Mouse (Mus musculus): ENCODE results near the gene Dus1l. TPM values are rescaled to one million over a fixed set of nuclear protein-coding genes. Genes with fewer than 3 reads are reported as not detected.
"Not testable (repeated sequence)": the region's sequence is repeated elsewhere in the genome, so short reads cannot be mapped to it uniquely, and the experiment has no call there.

Dus1l gene
- polyA plus RNA-seq, 1 experiment from 2014 or later: 49.0 TPM

DNA sequence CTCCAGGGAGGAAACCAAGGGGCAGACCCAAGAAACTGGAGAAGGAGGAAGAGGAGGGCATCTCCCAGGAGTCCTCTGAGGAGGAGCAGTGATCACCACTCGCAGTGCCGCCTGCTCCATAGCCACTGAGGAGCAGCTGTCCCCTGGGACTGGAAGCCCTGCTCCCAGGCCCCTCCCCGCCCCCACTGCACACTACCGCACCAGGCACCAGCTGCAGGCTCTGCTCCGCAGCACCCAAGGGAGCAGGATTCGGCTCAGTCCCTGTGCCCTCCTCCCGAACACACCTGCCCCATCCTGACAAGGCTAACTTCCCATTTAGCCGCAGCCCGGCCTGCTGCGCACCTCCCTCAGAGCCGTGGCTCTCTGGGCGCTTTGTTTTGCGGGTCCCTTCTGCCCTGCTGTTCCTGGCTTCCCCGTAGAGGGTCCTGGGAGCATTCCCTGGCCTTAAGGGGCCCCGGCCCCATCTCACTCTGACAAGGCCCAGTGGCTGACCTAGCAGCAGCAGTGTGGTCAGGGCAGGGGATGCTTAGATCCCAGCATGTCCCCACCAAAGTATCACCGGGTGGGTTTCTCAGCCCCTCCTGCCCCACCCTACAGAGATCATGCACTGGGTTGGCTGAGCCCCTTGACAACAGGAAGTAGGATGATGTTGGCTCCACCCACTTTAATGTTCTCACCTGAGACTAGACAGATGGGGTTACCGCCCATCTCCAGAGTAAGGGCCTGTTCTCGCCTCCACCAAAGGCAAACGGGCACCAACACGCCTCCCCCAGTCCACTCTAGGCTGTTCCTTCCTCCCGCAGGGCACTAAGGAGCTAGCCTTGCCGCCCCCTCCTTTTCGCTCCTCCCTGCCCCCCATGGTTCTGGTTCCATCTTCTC, 32.8 kb downstream of the Dus1l start:
- peaks cover 12% of the 10 kb centered on the region for H3K27me3 ChIP-seq
- H3K27ac ChIP-seq (replicated peaks); H3K9ac ChIP-seq; H3K4me3 ChIP-seq; H3K36me3 ChIP-seq; H3K9me3 ChIP-seq; H3K4me1 ChIP-seq (replicated peaks): not testable (repeated sequence)
- ATAC-seq (ENCODE audit: low read depth): peak; percentile 66; the same call in 1 of the 2 replicates
- H3K4me2 ChIP-seq: peak overlapping the region; percentile 22; the same call in 1 of the 2 replicates
- WGBS: 12% methylated on average over 9 of the region's 23 CpGs

DNA sequence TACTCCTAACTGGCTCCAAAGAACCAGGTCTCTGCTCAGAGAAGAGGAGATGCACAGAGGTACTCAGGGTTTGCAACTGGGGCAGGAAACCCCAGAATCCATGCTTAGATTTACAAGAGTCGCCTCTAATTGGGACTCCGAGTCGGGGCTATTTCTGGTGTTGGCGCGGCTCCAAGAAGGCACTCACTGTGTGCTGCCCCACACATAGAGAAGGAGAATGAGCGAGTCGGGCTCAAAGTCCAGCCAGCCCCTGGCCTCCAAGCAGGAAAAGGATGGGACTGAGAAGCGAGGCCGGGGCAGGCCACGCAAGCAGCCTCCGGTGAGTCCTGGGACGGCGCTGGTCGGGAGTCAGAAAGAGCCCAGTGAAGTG, 33.5 kb downstream of the Dus1l start, which contains the start of gene Hmga1b:
TSS of gene Hmga1b (plus strand) at position 123 of the 370 bp plus-strand sequence.
- not testable (repeated sequence) for H3K27ac ChIP-seq (replicated peaks); H3K36me3 ChIP-seq; H3K4me1 ChIP-seq (replicated peaks); H3K4me3 ChIP-seq
- WGBS: 19% methylated on average over 14 of the region's 14 CpGs
- peak; percentile 47; the same call in 1 of the 2 replicates for ATAC-seq (ENCODE audit: low read depth)
- Histone ChIP-seq H3K9ac (0 out of 2 replicates have a peak within 1 kb of the TSS, but pooled peaks have one; percentile 5), H3K4me2 (peak within 1 kb of the TSS; percentile 22; the same call in 1 of the 2 replicates), H3K9me3 (0 out of 2 replicates have a peak, but pooled peaks cover 15% of the 10 kb centered on the region), H3K27me3 (peaks cover 12% of the 10 kb centered on the region)

DNA sequence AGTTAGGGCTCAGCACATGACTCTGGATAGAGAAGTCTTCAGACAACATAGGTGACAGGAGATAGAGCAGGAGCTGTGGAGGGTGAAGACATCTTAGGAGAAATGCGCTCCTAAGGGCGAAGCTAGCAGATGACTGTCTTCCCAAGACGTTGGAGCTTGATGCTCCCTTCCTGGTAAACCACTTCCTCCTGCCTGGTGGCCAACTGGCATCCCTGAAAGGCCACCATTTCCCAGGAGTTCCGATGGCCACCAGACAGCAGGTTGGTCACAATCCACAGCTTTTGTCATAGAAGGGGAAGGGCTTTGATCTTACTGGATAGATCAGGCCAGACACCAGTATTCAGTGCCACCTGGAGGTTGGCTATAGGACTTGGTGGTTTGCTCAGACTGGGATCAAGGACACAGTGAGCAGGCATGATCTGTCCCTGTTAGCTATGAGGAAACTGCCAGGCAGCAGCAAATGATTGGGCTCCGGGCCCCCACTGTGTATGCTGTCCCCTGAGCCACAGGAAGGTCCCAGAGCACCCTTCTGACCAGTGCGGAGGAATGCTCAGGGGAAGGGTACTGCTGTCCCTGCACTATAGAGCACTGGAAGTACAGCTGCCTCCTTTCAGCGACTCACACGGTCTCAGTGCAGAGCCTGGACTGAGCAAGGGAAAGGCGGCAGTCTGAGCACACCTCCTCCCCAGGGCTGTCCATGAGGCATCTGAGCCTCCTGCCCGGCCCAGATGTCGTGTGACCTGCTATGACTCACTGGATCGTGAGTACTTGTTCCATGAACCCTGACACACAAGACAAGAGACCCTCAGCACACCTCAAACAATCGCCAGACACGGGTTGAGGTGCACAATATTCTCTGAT, 34.2 kb downstream of the Dus1l start:
- H3K4me3 ChIP-seq: no peak overlapping the region
- H3K27ac ChIP-seq (replicated peaks): no peak overlapping the region
- H3K9ac ChIP-seq: 0 out of 2 replicates have a peak overlapping the region, but pooled peaks have one; percentile 5
- 72% methylated on average over 14 of the region's 14 CpGs for WGBS
- peaks cover 12% of the 10 kb centered on the region for H3K27me3 ChIP-seq
- no peaks in the 10 kb centered on the region for H3K4me1 ChIP-seq (replicated peaks)
- no peaks in the 10 kb centered on the region for H3K36me3 ChIP-seq
- no peak for ATAC-seq (ENCODE audit: low read depth)
- no peak overlapping the region for H3K4me2 ChIP-seq
- 0 out of 2 replicates have a peak, but pooled peaks cover 16% of the 10 kb centered on the region for H3K9me3 ChIP-seq

DNA sequence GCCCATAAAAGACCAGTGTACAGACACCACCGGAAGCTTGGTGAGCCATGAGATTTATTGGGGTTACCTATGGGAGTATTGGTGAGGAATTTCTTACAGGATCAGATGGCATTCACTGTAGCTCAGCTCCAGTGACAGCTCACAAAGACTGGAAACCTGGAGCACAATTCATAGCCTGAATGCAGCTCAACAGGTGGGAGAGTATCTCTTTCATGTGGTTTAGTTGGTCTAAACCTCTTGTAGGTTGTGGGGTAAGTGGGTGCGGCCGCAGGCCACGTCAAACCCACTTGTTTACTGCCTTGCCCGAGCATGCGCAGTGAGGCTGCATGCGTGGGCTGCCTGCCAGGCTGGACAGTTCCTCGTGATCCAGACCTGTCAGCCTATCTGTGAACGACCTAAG, 36.0 kb downstream of the Dus1l start:
- Histone ChIP-seq H3K9ac (no peak overlapping the region), H3K27me3 (peaks cover 12% of the 10 kb centered on the region), H3K4me1 (replicated peaks) (no peaks in the 10 kb centered on the region), H3K27ac (replicated peaks) (no peak overlapping the region), H3K4me2 (no peak overlapping the region), H3K36me3 (no peaks in the 10 kb centered on the region), H3K9me3 (0 out of 2 replicates have a peak, but pooled peaks cover 16% of the 10 kb centered on the region), H3K4me3 (no peak overlapping the region)
- ATAC-seq (ENCODE audit: low read depth): no peak
- WGBS: 90% methylated on average over 9 of the region's 9 CpGs

DNA sequence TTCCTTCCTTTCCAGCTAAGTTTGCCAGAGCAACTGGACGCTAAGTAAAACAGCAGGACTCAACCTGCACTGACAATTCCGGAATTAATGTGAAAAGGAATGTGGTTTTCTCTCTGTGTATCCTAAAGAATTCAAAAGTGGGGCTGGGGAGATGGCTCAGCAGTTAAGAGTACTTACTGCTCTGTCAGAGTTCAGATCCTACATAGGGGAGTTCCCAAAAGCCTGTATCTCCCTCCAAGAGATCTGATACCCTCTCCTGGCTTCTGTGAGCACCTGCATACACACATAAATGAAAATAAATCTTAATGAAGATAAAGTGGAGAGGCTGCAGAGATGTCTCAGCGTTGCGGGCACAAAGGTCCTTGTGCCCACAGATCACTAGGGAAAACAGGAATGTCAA, 44.6 kb downstream of the Dus1l start:
- no peak overlapping the region for H3K4me3 ChIP-seq
- H3K4me1 ChIP-seq (replicated peaks): no peaks in the 10 kb centered on the region
- H3K36me3 ChIP-seq: no peaks in the 10 kb centered on the region
- no peaks in the 10 kb centered on the region for H3K27me3 ChIP-seq
- no peak for ATAC-seq (ENCODE audit: low read depth)
- 74% methylated on average over 4 of the region's 4 CpGs for WGBS
- no peaks in the 10 kb centered on the region for H3K9me3 ChIP-seq
- no peak overlapping the region for H3K4me2 ChIP-seq
- no peak overlapping the region for H3K9ac ChIP-seq
- no peak overlapping the region for H3K27ac ChIP-seq (replicated peaks)

DNA sequence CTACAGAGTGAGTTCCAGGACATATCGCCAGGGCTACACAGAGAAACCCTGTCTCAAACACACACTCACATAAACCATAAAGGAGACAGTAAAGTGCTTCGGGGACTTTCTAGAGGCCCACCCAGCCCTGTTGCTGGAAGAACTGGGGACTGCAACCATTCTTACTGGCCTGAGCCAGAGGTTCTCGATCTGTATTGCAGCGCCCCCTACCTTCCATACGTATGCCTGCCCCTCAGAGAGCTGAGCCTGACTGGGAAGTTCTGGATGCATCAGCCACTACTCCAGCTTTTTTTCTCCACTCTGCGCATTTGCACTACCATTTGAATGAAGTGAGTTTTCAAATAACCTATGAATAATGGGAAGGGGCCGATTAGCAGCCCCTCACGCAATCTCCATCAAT, 46.8 kb downstream of the Dus1l start:
- WGBS: 60% methylated on average over 8 of the region's 8 CpGs
- no peaks in the 10 kb centered on the region for H3K27me3 ChIP-seq
- H3K4me3 ChIP-seq: no peak overlapping the region
- H3K36me3 ChIP-seq: no peaks in the 10 kb centered on the region
- H3K4me1 ChIP-seq (replicated peaks): no peaks in the 10 kb centered on the region
- ATAC-seq (ENCODE audit: low read depth): no peak
- H3K9me3 ChIP-seq: no peaks in the 10 kb centered on the region
- no peak overlapping the region for H3K9ac ChIP-seq
- no peak overlapping the region for H3K27ac ChIP-seq (replicated peaks)
- H3K4me2 ChIP-seq: no peak overlapping the region

DNA sequence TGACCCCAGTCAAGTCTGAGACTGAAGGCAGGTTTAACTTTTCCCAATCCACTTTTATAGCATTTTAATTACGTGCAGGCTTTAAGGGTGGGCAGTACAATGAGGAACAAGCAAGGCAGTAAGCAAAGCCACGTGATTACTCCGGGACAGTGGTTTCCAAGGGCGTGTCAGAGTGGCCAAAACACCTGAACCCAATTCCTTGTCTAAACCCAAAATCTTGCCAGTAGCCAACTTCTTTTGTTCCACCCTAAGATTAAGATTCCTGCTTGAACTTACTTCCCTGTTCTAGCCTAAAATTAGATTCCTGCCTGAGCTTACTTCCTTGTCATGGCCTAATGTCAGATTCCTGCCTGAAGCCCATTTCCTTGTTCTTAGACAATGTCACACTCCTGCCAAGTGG, 48.2 kb downstream of the Dus1l start:
- no peak overlapping the region for H3K9ac ChIP-seq
- H3K4me1 ChIP-seq (replicated peaks): no peaks in the 10 kb centered on the region
- H3K4me2 ChIP-seq: no peak overlapping the region
- no peak overlapping the region for H3K27ac ChIP-seq (replicated peaks)
- no peaks in the 10 kb centered on the region for H3K9me3 ChIP-seq
- no peaks in the 10 kb centered on the region for H3K27me3 ChIP-seq
- H3K36me3 ChIP-seq: no peaks in the 10 kb centered on the region
- 70% methylated on average over 4 of the region's 4 CpGs for whole genome bisulfite sequencing
- ATAC-seq (ENCODE audit: low read depth): no peak
- H3K4me3 ChIP-seq: no peak overlapping the region

DNA sequence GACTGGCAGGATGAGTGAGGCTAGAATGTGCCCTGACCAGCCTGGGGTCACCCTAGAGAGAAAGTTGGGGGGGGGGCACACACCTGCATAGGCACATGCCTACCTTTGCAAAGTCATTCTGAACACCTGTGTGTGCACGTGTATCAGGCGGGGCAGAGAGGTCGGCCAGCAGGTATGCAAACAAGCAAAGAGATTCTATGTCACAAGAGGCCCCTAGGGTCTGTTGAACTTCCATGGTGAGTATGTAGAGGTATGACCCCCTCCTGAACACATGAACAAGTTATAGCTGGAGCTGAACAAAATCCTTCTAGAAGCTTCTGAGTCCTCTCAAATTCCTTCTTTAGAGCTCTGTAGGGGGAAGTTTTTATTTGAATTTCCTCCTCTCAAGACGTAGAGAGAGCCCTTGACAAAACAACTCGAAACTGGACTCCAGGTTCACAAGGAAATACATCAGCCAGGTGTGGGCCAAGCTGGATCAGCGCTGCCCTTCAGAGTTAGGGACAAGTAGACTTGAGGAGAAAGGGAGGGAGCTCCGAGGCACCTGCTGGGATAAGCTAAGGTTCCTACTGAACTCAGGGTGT, 52.0 kb downstream of the Dus1l start:
- H3K4me1 ChIP-seq (replicated peaks): no peaks in the 10 kb centered on the region
- 77% methylated on average over 7 of the region's 7 CpGs for WGBS

DNA sequence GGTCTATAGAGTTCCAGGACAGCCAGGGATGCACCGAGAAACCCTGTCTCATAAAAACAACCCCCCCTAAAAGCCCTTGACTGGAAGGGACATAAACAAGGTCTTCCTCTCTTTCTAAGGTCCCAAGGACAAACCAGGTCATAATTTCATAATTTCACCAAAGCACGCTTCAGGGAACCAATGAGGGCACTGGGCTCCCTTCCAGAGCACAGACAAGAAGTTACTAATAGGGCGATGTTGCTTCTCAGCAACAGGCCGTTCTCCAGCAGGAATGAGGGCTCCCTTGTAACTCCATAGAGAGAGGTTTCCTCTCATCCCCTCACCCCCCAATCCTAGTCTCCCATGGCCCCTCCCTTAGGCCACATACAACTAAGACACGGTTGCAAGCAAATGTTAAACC, 55.2 kb downstream of the Dus1l start:
- Histone ChIP-seq H3K9me3 (no peaks in the 10 kb centered on the region), H3K36me3 (no peaks in the 10 kb centered on the region), H3K4me1 (replicated peaks) (no peaks in the 10 kb centered on the region), H3K4me2 (no peak overlapping the region), H3K9ac (no peak overlapping the region), H3K27me3 (no peaks in the 10 kb centered on the region), H3K4me3 (no peak overlapping the region), H3K27ac (replicated peaks) (no peak overlapping the region)
- ATAC-seq (ENCODE audit: low read depth): no peak
- WGBS: 90% methylated on average over 5 of the region's 5 CpGs

More for the DNA sequence above, 52.0 kb downstream of the Dus1l start:
- Histone ChIP-seq H3K9ac (no peak overlapping the region), H3K9me3 (no peaks in the 10 kb centered on the region), H3K36me3 (no peaks in the 10 kb centered on the region), H3K4me3 (no peak overlapping the region), H3K27me3 (no peaks in the 10 kb centered on the region), H3K4me2 (no peak overlapping the region), H3K27ac (replicated peaks) (no peak overlapping the region)
- ATAC-seq (ENCODE audit: low read depth): no peak

All from neural tube, embryonic 13.5 days (tissue).